Mouse (Mus musculus) brown adipose tissue, adult 24 weeks (tissue): ENCODE measurements around the gene Diexf. TPM values are rescaled to one million over a fixed set of nuclear protein-coding genes. Genes with fewer than 3 reads are reported as not detected.
A peak's percentile ranks its signal among the peaks of the same experiment; 100 is the strongest.

Experiments used
- H3K27ac ChIP-seq: fragments of 200-500 bp; replicated peaks from 2 replicates; pipeline ENCODE4 v1.5.1; 2012; ENCODE audit warnings: low read depth, mild to moderate bottlenecking, low read length
- H3K4me1 ChIP-seq: fragments of 200-500 bp; 2 replicates; pipeline ENCODE4 v1.6.1; 2012; ENCODE audit warnings: low read length, mixed read lengths; ENCODE audit not compliant: control insufficient read depth, insufficient read depth, insufficient read length
- H3K4me3 ChIP-seq: fragments of 200-500 bp; 2 replicates; pipeline ENCODE4 v1.5.1; 2012; ENCODE audit warnings: low read depth, mild to moderate bottlenecking, low read length, moderate library complexity; ENCODE audit not compliant: insufficient read depth
- polyA plus RNA-seq: library from polyadenylated mRNA; stranded (reverse); fragments of >200 nt; gene quantifications from 2 replicates; pipeline ENCODE4 v1.2.4, GENCODE M21; 2012; ENCODE audit not compliant: missing spikeins, insufficient read depth, insufficient read length

Diexf gene
- polyA plus RNA-seq, 1 experiment, result 10.9 TPM

GRCm38 (mm10) chr1:193125835-193126234, 4.2 kb downstream of the Diexf start:
- no peaks in the 10 kb centered on the region for H3K4me1 ChIP-seq
- H3K4me3 ChIP-seq, result no peak overlapping the region
- H3K27ac ChIP-seq, result no peak overlapping the region

- Histone ChIP-seq H3K27ac (no peak overlapping the region), H3K4me3 (no peak overlapping the region), H3K4me1 (no peaks in the 10 kb centered on the region)
Measured at GRCm38 (mm10) chr1:193123290-193123689, 6.8 kb downstream of the Diexf start.

DNA sequence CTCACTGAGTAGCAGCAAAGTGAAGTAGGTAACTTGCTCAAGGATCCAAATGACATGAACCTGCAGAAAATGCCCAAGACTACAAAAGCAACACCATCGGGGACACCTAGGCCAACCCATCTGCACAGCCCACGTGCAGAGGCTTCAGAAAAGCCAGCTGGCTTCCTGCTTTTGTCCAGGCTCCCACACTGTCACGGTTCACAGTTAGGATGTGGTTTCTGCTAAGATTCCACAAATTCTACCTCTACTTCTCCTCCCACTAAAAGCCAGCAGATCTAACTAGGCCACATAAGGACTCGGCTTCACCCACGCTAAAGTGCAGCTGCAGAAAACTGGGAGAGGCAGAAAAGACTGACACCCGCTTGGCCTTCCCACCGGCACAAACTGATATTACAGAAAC, 7.3 kb downstream of the Diexf start:
- H3K4me1 ChIP-seq, result no peaks in the 10 kb centered on the region
- no peak overlapping the region for H3K27ac ChIP-seq
- H3K4me3 ChIP-seq, result no peak overlapping the region

DNA sequence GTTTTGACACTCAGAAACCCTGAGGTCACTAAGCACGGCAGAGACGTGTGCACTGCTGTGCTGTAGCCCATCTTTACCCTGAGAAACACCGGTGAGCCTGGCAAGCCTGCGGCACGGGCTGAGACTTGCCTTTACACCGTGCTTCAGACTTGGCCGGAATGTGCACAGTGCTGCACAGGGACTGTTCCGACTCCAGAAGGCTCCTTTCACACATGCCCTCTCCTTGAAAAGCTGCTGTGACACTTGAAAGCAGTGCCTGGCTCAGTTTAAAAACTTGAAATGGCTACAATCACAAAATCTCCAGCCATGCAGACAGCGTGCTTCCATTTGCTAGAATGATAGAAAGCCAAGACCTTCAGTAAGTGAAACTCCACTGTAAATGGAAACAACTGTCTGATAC, 18.0 kb downstream of the Diexf start:
- no peak overlapping the region for H3K27ac ChIP-seq
- no peaks in the 10 kb centered on the region for H3K4me1 ChIP-seq

GRCm38 (mm10) chr1:193102996-193103395, 27.1 kb downstream of the Diexf start:
- Histone ChIP-seq H3K4me3 (no peak overlapping the region), H3K4me1 (no peaks in the 10 kb centered on the region), H3K27ac (no peak overlapping the region)

More for the DNA sequence above, 18.0 kb downstream of the Diexf start:
- H3K4me3 ChIP-seq, result no peak overlapping the region

GRCm38 (mm10) chr1:193102556-193102955, 27.5 kb downstream of the Diexf start:
- no peak overlapping the region for H3K4me3 ChIP-seq
- H3K27ac ChIP-seq, result no peak overlapping the region

GRCm38 (mm10) chr1:193102029-193102428, 28.0 kb downstream of the Diexf start:
- no peaks in the 10 kb centered on the region for H3K4me1 ChIP-seq
- no peak overlapping the region for H3K4me3 ChIP-seq
- H3K27ac ChIP-seq, result no peak overlapping the region

More at GRCm38 (mm10) chr1:193102556-193102955, 27.5 kb downstream of the Diexf start:
- H3K4me1 ChIP-seq, result no peaks in the 10 kb centered on the region

GRCm38 (mm10) chr1:193098946-193099345, 31.1 kb downstream of the Diexf start:
- Histone ChIP-seq H3K4me1 (no peaks in the 10 kb centered on the region), H3K4me3 (no peak overlapping the region), H3K27ac (no peak overlapping the region)

GRCm38 (mm10) chr1:193093596-193093995, 36.5 kb downstream of the Diexf start:
- H3K4me1 ChIP-seq, result peaks cover 13% of the 10 kb centered on the region
- H3K4me3 ChIP-seq, result no peak overlapping the region

GRCm38 (mm10) chr1:193092771-193093170, 37.3 kb downstream of the Diexf start:
- no peak overlapping the region for H3K27ac ChIP-seq
- H3K4me3 ChIP-seq, result no peak overlapping the region
- peaks cover 13% of the 10 kb centered on the region for H3K4me1 ChIP-seq

More at GRCm38 (mm10) chr1:193093596-193093995, 36.5 kb downstream of the Diexf start:
- H3K27ac ChIP-seq, result no peak overlapping the region

GRCm38 (mm10) chr1:193090894-193091293, 39.2 kb downstream of the Diexf start:
- peak overlapping the region; percentile 46 for H3K27ac ChIP-seq
- no peak overlapping the region for H3K4me3 ChIP-seq
- H3K4me1 ChIP-seq, result peaks cover 15% of the 10 kb centered on the region

- no peak overlapping the region for H3K4me3 ChIP-seq
- H3K27ac ChIP-seq, result peak overlapping the region; percentile 94
- H3K4me1 ChIP-seq, result peaks cover 15% of the 10 kb centered on the region
Measured at GRCm38 (mm10) chr1:193090211-193090871, 39.7 kb downstream of the Diexf start.

- Histone ChIP-seq H3K4me3 (no peak overlapping the region), H3K27ac (peak overlapping the region; percentile 94)
Measured at GRCm38 (mm10) chr1:193089683-193090082, 40.4 kb downstream of the Diexf start.

GRCm38 (mm10) chr1:193089211-193089610, 40.9 kb downstream of the Diexf start:
- Histone ChIP-seq H3K4me3 (no peak overlapping the region), H3K27ac (peak overlapping the region; percentile 36; the same call in 1 of the 2 replicates), H3K4me1 (peaks cover 15% of the 10 kb centered on the region)

More at GRCm38 (mm10) chr1:193089683-193090082, 40.4 kb downstream of the Diexf start:
- peaks cover 15% of the 10 kb centered on the region for H3K4me1 ChIP-seq

GRCm38 (mm10) chr1:193086842-193087476, 43.1 kb downstream of the Diexf start:
- Histone ChIP-seq H3K27ac (no peak overlapping the region), H3K4me3 (no peak overlapping the region)

More at GRCm38 (mm10) chr1:193086842-193087476, 43.1 kb downstream of the Diexf start:
- peaks cover 21% of the 10 kb centered on the region for H3K4me1 ChIP-seq
